Mouse (Mus musculus) liver, postnatal 0 days (tissue): ENCODE results near the gene Gtf2h5. TPM values are rescaled to one million over a fixed set of nuclear protein-coding genes. Genes with fewer than 3 reads are reported as not detected.

Experiments
- ATAC-seq: fragments of 200-750 bp; cut with Nextera tagmentation; 2 replicates; pipeline ENCODE4 v1.8.0; 2017; ENCODE audit warnings: mild to moderate bottlenecking, moderate library complexity
- DNase-seq: peaks from one replicate; pipeline ENCODE4 v3.0.0-alpha.2; 2016
- H3K27ac ChIP-seq: fragments of 300-500 bp; sonication (generic); 2 replicates; pipeline ENCODE4 v1.5.1; 2014; ENCODE audit warnings: antibody characterized with exemption, moderate library complexity, mild to moderate bottlenecking, low read depth
- H3K27me3 ChIP-seq: fragments of 300-500 bp; sonication (generic); 2 replicates; pipeline ENCODE4 v1.6.1; 2014; ENCODE audit warnings: low read length, control low read depth, mixed read lengths; ENCODE audit not compliant: insufficient read depth
- H3K36me3 ChIP-seq: fragments of 300-500 bp; sonication (generic); replicated peaks from 2 replicates; pipeline ENCODE4 v1.6.1; 2014; ENCODE audit warnings: mild to moderate bottlenecking, control low read depth, low read length, moderate library complexity, mixed read lengths; ENCODE audit not compliant: insufficient read depth
- H3K4me1 ChIP-seq: fragments of 300-500 bp; sonication (generic); 2 replicates; pipeline ENCODE4 v1.6.1; 2014; ENCODE audit warnings: antibody characterized with exemption, mild to moderate bottlenecking, control low read depth; ENCODE audit not compliant: insufficient read depth
- H3K4me2 ChIP-seq: fragments of 300-500 bp; sonication (generic); 2 replicates; pipeline ENCODE4 v1.6.1; 2014; ENCODE audit warnings: low read depth, mild to moderate bottlenecking, low read length, moderate library complexity, mixed read lengths
- H3K4me3 ChIP-seq: fragments of 300-500 bp; sonication (generic); 2 replicates; pipeline ENCODE4 v1.5.1; 2014; ENCODE audit warnings: low read depth, low read length
- H3K9ac ChIP-seq: fragments of 300-500 bp; sonication (generic); replicated peaks from 2 replicates; pipeline ENCODE4 v1.6.1; 2014; ENCODE audit warnings: mild to moderate bottlenecking, moderate library complexity
- H3K9me3 ChIP-seq: fragments of 300-500 bp; sonication (generic); 2 replicates; pipeline ENCODE4 v1.6.1; 2016; ENCODE audit warnings: mild to moderate bottlenecking, control low read depth, low read length, mixed read lengths
- CTCF ChIP-seq: sonication (generic); IDR thresholded peaks from 2 replicates; pipeline ENCODE4 v1.5.1; 2016; ENCODE audit warnings: antibody characterized with exemption, low read depth
- EP300 ChIP-seq: IDR thresholded peaks from 2 replicates; pipeline ENCODE4 v1.6.1; 2016; ENCODE audit warnings: antibody characterized with exemption, low read depth, mild to moderate bottlenecking
- WGBS: fragments of 180-500 bp; shearing (Covaris S2); extraction: QIAGEN DNeasy Blood & Tissue Kit; methylation state at CpG from one replicate; pipeline ENCODE4 v1.1.7; 2014; ENCODE audit not compliant: insufficient replicate concordance; 5-methylcytosine and 5-hydroxymethylcytosine counted together
- polyA plus RNA-seq: library from polyadenylated mRNA; unstranded; fragments of >200 nt; fragmentation: Nextera tagmentation; extraction: Ambion mirVana; gene quantifications from 2 replicates; pipeline ENCODE4 v1.2.1, GENCODE M21; 2015

Gtf2h5 gene
- polyA plus RNA-seq, 1 experiment from 2014 or later, result 70.4 TPM

DNA sequence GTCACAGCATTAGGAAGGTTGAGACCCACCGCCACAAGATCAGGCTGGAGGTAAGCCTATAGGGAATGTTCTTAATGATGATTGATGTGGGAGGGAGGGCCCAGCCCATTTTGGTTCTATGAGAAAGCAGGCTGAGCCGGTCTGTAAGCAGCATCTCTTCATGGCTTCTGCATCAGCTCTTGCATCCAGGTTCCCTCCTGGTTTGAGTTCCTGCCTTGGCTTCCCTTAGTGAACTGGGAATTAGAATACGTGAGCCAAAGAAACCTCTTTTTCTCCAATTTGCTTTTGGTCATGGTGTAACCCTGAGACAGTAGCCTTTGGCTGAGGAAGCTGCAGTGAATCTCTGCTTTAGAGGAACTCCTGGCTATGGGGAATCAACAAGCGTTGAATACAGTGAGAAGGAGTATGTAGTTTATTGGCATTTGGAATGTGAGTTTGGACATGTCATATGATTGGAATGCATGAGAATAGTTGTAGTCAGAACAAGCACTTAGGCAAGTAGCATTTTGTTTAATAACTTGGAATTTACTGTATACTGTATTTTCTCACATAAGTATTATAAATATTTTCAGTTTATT lies 37.7 kb downstream of the Gtf2h5 start:
- WGBS, result 77% methylated on average over 4 of the region's 4 CpGs
- DNase-seq, result no peak

GRCm38 (mm10) chr17:6117917-6118316 lies 38.3 kb downstream of the Gtf2h5 start:
- WGBS, result 84% methylated on average over 3 of the region's 3 CpGs
- Histone ChIP-seq H3K4me2 (no peak overlapping the region), H3K9me3 (no peaks in the 10 kb centered on the region), H3K27me3 (no peaks in the 10 kb centered on the region), H3K27ac (no peak overlapping the region), H3K9ac (no peak overlapping the region), H3K36me3 (peaks cover 5% of the 10 kb centered on the region; the same call in 1 of the 2 replicates), H3K4me1 (no peaks in the 10 kb centered on the region), H3K4me3 (no peak overlapping the region)
- no peak for DNase-seq
- no peak for TF ChIP-seq CTCF
- no peak for TF ChIP-seq EP300
- ATAC-seq, result no peak

More for the DNA sequence above, 37.7 kb downstream of the Gtf2h5 start:
- no peaks in the 10 kb centered on the region for H3K36me3 ChIP-seq
- H3K4me2 ChIP-seq, result no peak overlapping the region
- TF ChIP-seq CTCF (no peak), EP300 (no peak)
- H3K4me1 ChIP-seq, result no peaks in the 10 kb centered on the region
- no peaks in the 10 kb centered on the region for H3K9me3 ChIP-seq
- no peak overlapping the region for H3K4me3 ChIP-seq
- ATAC-seq, result no peak
- H3K9ac ChIP-seq, result no peak overlapping the region
- H3K27ac ChIP-seq, result no peak overlapping the region
- H3K27me3 ChIP-seq, result no peaks in the 10 kb centered on the region

DNA sequence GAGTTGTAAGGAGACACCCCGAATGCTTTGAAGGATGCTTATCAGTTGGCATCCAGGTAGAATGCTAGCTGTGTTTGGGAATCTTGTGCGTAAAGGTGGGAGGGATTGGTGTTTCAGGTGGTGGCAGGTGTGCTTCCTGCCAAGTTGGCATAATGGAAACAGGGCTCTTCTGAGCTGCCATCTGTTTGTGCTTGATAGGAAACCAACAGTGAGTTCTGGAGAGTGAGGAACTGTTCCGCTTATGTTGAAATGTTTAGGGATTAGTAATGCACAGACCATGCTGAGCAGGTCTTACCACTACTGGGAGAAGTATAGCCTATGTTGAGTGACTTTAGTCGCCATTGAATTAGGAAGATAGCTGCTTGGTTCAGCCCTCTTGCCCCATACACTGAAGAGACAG lies 39.3 kb downstream of the Gtf2h5 start:
- 71% methylated on average over 4 of the region's 4 CpGs for WGBS
- no peak overlapping the region for H3K9ac ChIP-seq
- H3K9me3 ChIP-seq, result no peaks in the 10 kb centered on the region
- no peak for TF ChIP-seq CTCF
- no peak for TF ChIP-seq EP300
- no peaks in the 10 kb centered on the region for H3K4me1 ChIP-seq
- H3K4me2 ChIP-seq, result no peak overlapping the region
- no peak overlapping the region for H3K4me3 ChIP-seq
- H3K27ac ChIP-seq, result no peak overlapping the region
- H3K36me3 ChIP-seq, result peaks cover 6% of the 10 kb centered on the region; the same call in 1 of the 2 replicates
- DNase-seq (no peak), ATAC-seq (no peak)
- no peaks in the 10 kb centered on the region for H3K27me3 ChIP-seq

DNA sequence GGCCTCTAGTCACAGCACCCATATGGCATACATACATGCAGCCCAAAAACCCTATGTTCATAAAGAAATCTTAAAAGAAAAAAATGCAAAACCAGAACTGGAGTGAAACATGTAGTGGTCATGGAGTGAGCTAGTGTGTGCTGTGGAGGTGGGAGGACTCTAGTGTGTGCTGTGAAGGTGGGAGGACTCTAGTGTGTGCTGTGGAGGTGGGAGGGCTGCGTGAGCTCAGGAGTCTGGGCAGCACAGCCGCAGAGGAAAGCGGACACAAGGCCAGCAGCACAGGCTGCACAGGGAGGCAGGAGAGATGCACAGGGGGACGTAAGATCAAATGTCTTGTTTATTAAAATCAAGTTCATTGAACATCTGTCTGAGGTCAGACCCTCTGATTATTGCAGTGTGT lies 44.2 kb downstream of the Gtf2h5 start:
- no peaks in the 10 kb centered on the region for H3K4me1 ChIP-seq
- DNase-seq (no peak), ATAC-seq (no peak)
- H3K9me3 ChIP-seq, result no peaks in the 10 kb centered on the region
- peaks cover 6% of the 10 kb centered on the region; the same call in 1 of the 2 replicates for H3K36me3 ChIP-seq
- H3K27me3 ChIP-seq, result no peaks in the 10 kb centered on the region
- H3K4me2 ChIP-seq, result no peak overlapping the region
- no peak overlapping the region for H3K27ac ChIP-seq
- TF ChIP-seq EP300 (no peak), CTCF (no peak)
- H3K9ac ChIP-seq, result no peak overlapping the region
- WGBS, result 91% methylated on average over 4 of the region's 4 CpGs
- no peak overlapping the region for H3K4me3 ChIP-seq

GRCm38 (mm10) chr17:6125441-6125840 lies 45.9 kb downstream of the Gtf2h5 start:
- Histone ChIP-seq H3K4me3 (no peak overlapping the region), H3K9ac (no peak overlapping the region), H3K4me1 (no peaks in the 10 kb centered on the region), H3K9me3 (no peaks in the 10 kb centered on the region), H3K27me3 (no peaks in the 10 kb centered on the region), H3K27ac (no peak overlapping the region), H3K36me3 (peaks cover 6% of the 10 kb centered on the region; the same call in 1 of the 2 replicates), H3K4me2 (no peak overlapping the region)
- WGBS, result 77% methylated on average over 3 of the region's 3 CpGs
- DNase-seq, result no peak
- TF ChIP-seq CTCF, result no peak
- no peak for TF ChIP-seq EP300
- ATAC-seq, result no peak

DNA sequence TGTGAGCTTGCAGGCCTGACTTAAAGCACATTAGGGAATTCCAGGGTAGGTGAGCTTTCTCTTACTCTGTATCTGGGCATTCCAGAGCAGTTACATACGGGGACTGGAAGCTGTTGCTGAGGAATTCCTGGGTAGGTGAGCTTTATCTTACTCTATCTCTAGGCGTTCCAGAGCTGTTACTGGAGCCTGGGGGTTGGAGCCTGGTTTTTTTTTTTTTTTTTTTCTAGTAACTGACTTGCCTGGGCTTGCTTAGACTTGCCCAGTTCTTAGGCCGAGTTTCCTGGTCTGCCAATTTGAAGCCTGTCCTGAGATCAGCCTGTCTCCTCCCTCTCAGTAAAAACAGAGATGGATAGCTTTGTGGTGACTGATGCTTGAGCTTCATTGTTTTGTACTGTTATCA lies 48.5 kb downstream of the Gtf2h5 start:
- H3K27me3 ChIP-seq, result no peaks in the 10 kb centered on the region
- no peak overlapping the region for H3K4me3 ChIP-seq
- no peaks in the 10 kb centered on the region for H3K4me1 ChIP-seq
- TF ChIP-seq CTCF, result no peak
- no peak for TF ChIP-seq EP300
- ATAC-seq (no peak), DNase-seq (no peak)
- no peak overlapping the region for H3K9ac ChIP-seq
- H3K27ac ChIP-seq, result no peak overlapping the region
- H3K9me3 ChIP-seq, result no peaks in the 10 kb centered on the region
- no peaks in the 10 kb centered on the region for H3K36me3 ChIP-seq
- WGBS, result 51% methylated on average over 3 of the region's 3 CpGs
- no peak overlapping the region for H3K4me2 ChIP-seq

- Histone ChIP-seq H3K4me1 (no peaks in the 10 kb centered on the region), H3K27ac (no peak overlapping the region), H3K27me3 (no peaks in the 10 kb centered on the region), H3K36me3 (no peaks in the 10 kb centered on the region), H3K9ac (no peak overlapping the region), H3K9me3 (no peaks in the 10 kb centered on the region), H3K4me3 (no peak overlapping the region), H3K4me2 (no peak overlapping the region)
- DNase-seq (no peak), ATAC-seq (no peak)
- TF ChIP-seq CTCF, result no peak
- no peak for TF ChIP-seq EP300
- WGBS, result 75% methylated on average over 4 of the region's 4 CpGs
Measured at GRCm38 (mm10) chr17:6129361-6129760, 49.8 kb downstream of the Gtf2h5 start.
